Mouse (Mus musculus) left cerebral cortex, adult 8-10 months (tissue): ENCODE results near the gene Nxpe2. TPM values are rescaled to one million over a fixed set of nuclear protein-coding genes. Genes with fewer than 3 reads are reported as not detected.

ENCODE experiments used
- DNase-seq, 2 experiments: peaks; one replicate each; pipeline ENCODE4 v3.0.0; 2022; ENCODE audit warnings: low spot score in 2 of 2
- total RNA-seq, 4 experiments: library from RNA; stranded (reverse); gene quantifications; 2 replicates each; pipeline ENCODE4 v1.2.4; 2022

The Nxpe2 gene
- total RNA-seq, 4 experiments from 2014 or later = 0.41 to 0.93 (median 0.71) TPM

GRCm38 (mm10) chr9:48298983-48299382, 54.3 kb downstream of the Nxpe2 start:
- no peak for DNase-seq

- DNase-seq = no peak
These were observed 58.5 kb downstream of the Nxpe2 start for GRCm38 (mm10) chr9:48294754-48295153.

- DNase-seq = no peak
These were observed 63.0 kb downstream of the Nxpe2 start for GRCm38 (mm10) chr9:48290281-48290680.

GRCm38 (mm10) chr9:48284221-48284620, 69.0 kb downstream of the Nxpe2 start:
- no peak for DNase-seq

GRCm38 (mm10) chr9:48276831-48277230, 76.4 kb downstream of the Nxpe2 start:
- no peak for DNase-seq

Other genes starting within 250 kb of the Nxpe2 start
- gene Nxpe4, start 191.4 kb downstream of the Nxpe2 start, total RNA-seq = 10 to 100 TPM; 10.9 to 12.9 (median 11.6) TPM
- 10 to 100 TPM; 86.2 to 97.6 (median 91.0) TPM for gene Rexo2, start 127.2 kb upstream of the Nxpe2 start, total RNA-seq
- gene Rbm7, start 141.8 kb upstream of the Nxpe2 start, total RNA-seq = 10 to 100 TPM; 36.4 to 40.3 (median 37.3) TPM
- gene Gm5617, start 142.0 kb upstream of the Nxpe2 start, total RNA-seq = 10 to 100 TPM in 2 of 4 experiments, 1 to 10 TPM in 2; 7.9 to 14.0 (median 10.8) TPM